Mouse (Mus musculus): ENCODE measurements at regions not wholly inside any gene's neighbourhood (a gene's known extent, or its start where the extent isn't known, plus 50 kb on each side); places are given as distances from the start of the nearest gene placed in this dataset.

GRCm38 (mm10) chr12:26754611-26755010 is 285.6 kb downstream of the Cmpk2 start:
- TF ChIP-seq POLR2A (IDR thresholded peaks at IDR 0.05; ENCODE audit: low read depth, low read length) (no peak), CTCF (IDR thresholded peaks at IDR 0.05; ENCODE audit: extremely low read depth, insufficient read depth, insufficient read length, insufficient replicate concordance) (no peak)
